In the genomic region with DNA sequence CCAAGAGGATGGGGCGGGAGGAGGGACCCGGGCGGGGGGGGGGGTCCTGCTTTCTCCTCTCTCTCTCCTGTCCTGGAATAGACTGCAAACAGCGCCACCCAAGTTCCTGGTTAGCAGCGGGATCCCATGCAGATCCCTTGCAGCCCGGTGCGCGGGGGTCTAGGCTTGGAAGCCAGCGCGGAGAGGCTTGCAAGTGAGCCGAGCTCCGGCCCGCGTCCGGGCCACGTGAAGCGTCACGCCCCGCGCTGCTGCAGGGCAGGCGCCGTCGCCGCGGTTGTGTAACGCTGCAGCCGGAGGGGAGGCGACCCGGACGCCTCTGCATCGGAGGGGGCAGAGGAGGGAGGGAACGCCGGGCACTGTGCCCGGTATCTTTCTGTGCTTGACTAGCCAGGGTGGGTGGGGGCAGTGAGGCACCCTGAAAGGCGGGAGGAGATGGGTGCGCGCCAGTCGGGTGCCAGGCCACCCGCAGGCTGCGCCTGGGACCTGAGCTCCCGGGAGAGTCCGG, we compare ENCODE assay signal across 8 mouse cellular contexts. TPM values are rescaled to one million over a fixed set of nuclear protein-coding genes. Genes with fewer than 3 reads are reported as not detected.
DNase-seq lines count a peak whose midpoint lies in the region; ATAC-seq lines count a peak whose summit lies in the region.

No protein-coding gene starts in this region.

- peak overlapping the region; percentile 100 for H3K27ac ChIP-seq in intestine, embryonic 16.5 days (ENCODE audit: low read length)

- peaks cover 19% of the 10 kb centered on the region for H3K4me1 ChIP-seq in intestine, embryonic 16.5 days (ENCODE audit: control insufficient read depth, insufficient read depth, low read length)

- WGBS in intestine, embryonic 16.5 days = under 1% methylated on average over 42 of the region's 42 CpGs

- no peaks in the 10 kb centered on the region for H3K36me3 ChIP-seq in intestine, embryonic 16.5 days (ENCODE audit: control insufficient read depth, insufficient read depth, low read length)

- peak; percentile 98 to 99 for DNase-seq in adrenal gland, adult (ENCODE audit: inconsistent age in 2 of 2, low spot score in 1 of 2)
- DNase-seq in embryo, embryonic 10.5 days (ENCODE audit: low spot score) = peak; percentile 91
- peak; percentile 90 to 92 for DNase-seq in gastrocnemius, postnatal 36 days
- peak; percentile 96 to 97 for DNase-seq in left cerebral cortex, postnatal 36 days (ENCODE audit: low spot score in 2 of 2)
- peak; percentile 83 for DNase-seq in mesoderm, embryonic 11.5 days (ENCODE audit: low read depth, low spot score)
- DNase-seq in right cerebral cortex, postnatal 25 days = peak; percentile 92
- DNase-seq in urinary bladder, postnatal 4 days (ENCODE audit: low spot score in 2 of 2) = peak; percentile 90 to 93

- H3K4me3 ChIP-seq in intestine, embryonic 16.5 days (ENCODE audit: low read length) = peak overlapping the region; percentile 54

- H3K9me3 ChIP-seq in intestine, embryonic 16.5 days (ENCODE audit: control insufficient read depth, low read length) = no peaks in the 10 kb centered on the region

- intact Hi-C loops in gastrocnemius, postnatal 36 days (cut with DNase I) = loop anchor here (2.0 kb wide), 1 partner anchor 88 kb away; no protein-coding TSS in a partner anchor
- intact Hi-C loops in left cerebral cortex, postnatal 36 days (cut with DNase I) = loop anchor here (1.0 kb wide), 1 partner anchor 203 kb away; no protein-coding TSS in a partner anchor

- peak overlapping the region; percentile 81 for H3K9ac ChIP-seq in intestine, embryonic 16.5 days (ENCODE audit: low read depth, low read length)

- peak overlapping the region; percentile 88 for H3K4me2 ChIP-seq in intestine, embryonic 16.5 days (ENCODE audit: low read depth, low read length)

- ATAC-seq in intestine, embryonic 16.5 days = peak; percentile 66

- H3K27me3 ChIP-seq in intestine, embryonic 16.5 days (replicated peaks; ENCODE audit: control insufficient read depth, insufficient read depth, low read length) = no peaks in the 10 kb centered on the region

RNA-seq across cellular contexts. Expression of a gene that starts 1.2 kb away (rescaled TPM):
- total RNA-seq in gastrocnemius, postnatal 36 days (2021) = 100 to 1,000 TPM in 1 of 2 experiments, 10 to 100 TPM in 1; 71.8 to 106 TPM
- 60.7 and 77.0 TPM in 2 replicates for polyA plus RNA-seq in intestine, embryonic 16.5 days (2015; fragmentation: Nextera tagmentation; extraction: Ambion mirVana)
- total RNA-seq in left cerebral cortex, postnatal 36 days (2021) = 100 to 1,000 TPM in 1 of 2 experiments, 10 to 100 TPM in 1; 94.0 to 104 TPM

Comparison
In these comparisons a context has a peak if more than half of its experiments do, and no peak if none do; other contexts are left out.
1. Peak in every context shown above with its lines: DNase-seq, ATAC-seq, H3K4me3 ChIP-seq and H3K27ac ChIP-seq.